Mouse (Mus musculus): ENCODE data around the gene Cacna1d.

The Cacna1d gene

DNA sequence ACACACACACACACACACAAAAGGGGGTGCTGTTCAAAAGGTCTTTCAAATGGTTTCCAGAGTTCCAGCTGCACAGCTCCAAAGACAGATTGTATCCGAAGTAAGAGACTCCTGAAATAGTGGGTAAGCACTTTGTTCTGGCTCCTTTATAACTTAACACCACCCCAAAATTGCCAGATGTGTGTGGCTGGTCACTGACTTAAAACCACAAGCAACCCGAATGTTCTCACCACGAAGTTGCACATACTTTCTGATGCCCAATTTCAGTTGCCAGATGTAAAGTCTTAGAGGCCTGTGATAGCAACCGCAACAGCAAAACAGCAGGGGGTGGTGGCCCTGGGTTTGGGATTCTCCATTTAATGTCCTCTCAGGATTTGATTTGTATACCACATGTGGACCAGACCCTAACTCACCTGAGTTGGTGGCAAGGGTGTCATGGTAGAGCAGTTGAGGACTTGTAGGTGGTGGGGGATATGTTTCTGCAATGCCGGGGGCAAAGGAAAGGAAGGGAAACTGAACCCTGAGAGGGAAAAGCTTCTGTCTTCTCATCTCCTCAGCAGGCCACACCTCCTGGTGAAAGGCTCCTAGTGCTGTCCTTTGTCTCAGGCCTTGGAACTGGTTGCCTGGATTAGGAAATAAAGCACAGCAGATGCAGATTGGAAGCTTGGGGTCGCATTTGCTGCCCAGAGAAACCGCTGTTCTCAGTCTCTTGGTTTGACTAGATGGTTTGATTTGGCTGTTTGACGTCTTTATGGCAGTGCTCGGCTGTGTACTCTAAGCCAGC, 471.3 kb downstream of the Cacna1d start:
- DNase-seq (ENCODE audit: low spot score) = no peak

GRCm38 (mm10) chr14:30019375-30019774, 471.9 kb downstream of the Cacna1d start:
- DNase-seq (ENCODE audit: low spot score) = no peak

DNA sequence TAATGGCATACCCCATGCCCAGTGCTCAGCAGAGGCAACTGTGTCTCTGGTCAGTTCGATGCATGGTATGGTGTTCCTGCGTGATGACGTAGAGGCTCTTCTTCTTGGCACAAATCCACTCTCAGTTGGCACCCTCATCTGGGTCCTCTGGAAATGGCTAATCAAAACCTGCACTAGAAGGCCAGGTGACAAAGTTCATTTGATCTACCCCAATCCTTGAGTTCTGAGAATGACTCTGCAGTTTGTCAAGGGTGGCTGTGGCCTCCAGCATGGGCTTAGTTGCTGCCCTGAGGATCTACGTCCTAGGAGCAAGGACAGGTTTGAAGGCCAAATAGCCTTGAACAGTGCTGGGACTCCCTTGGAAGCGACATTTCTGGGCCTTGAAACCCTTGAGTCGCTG, 472.4 kb downstream of the Cacna1d start:
- no peak for DNase-seq (ENCODE audit: low spot score)

- no peak for DNase-seq (ENCODE audit: low spot score)
Observed at GRCm38 (mm10) chr14:30018463-30018801, 472.8 kb downstream of the Cacna1d start.

- no peak for DNase-seq (ENCODE audit: low spot score)
Observed at GRCm38 (mm10) chr14:30017794-30018462, 473.3 kb downstream of the Cacna1d start.

- no peak for DNase-seq (ENCODE audit: low spot score)
Observed at GRCm38 (mm10) chr14:30016666-30017065, 474.6 kb downstream of the Cacna1d start.

- no peak for DNase-seq (ENCODE audit: low spot score)
Observed at GRCm38 (mm10) chr14:30015008-30015407, 476.2 kb downstream of the Cacna1d start.

- no peak for DNase-seq (ENCODE audit: low spot score)
Observed at GRCm38 (mm10) chr14:30014487-30014886, 476.8 kb downstream of the Cacna1d start.

DNA sequence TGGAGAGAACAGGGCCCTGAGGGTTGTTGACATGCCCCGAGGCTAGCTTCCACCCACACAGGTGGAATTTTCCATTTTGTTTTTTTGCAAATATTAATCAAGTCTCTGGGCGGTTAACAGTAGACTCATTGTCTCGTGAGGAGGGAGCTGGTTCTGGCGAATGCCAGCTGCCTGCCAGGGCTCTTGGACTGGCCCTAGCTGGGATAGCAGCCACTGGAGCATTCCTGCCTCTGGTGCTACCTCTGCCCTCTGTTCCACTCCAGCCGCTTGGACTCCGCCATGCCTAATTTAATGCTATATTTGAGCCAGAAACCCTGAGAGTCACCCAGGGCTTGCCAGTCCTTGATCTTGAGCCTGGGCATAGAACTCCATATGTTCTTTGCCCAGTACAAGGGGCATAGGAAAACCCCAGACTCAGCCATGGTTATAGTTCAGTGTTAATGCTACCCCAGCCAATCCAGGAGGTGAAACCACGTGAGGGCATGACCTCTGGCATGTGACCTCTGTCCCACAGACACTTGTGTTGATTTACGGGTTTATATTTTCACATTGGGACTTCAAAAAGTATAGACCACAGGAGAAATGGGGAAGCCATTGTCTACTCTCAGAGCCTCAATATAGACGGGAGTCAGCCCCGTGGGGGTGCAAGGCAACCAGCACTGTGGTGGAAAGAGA, 479.2 kb downstream of the Cacna1d start:
- no peak for DNase-seq (ENCODE audit: low spot score)

DNA sequence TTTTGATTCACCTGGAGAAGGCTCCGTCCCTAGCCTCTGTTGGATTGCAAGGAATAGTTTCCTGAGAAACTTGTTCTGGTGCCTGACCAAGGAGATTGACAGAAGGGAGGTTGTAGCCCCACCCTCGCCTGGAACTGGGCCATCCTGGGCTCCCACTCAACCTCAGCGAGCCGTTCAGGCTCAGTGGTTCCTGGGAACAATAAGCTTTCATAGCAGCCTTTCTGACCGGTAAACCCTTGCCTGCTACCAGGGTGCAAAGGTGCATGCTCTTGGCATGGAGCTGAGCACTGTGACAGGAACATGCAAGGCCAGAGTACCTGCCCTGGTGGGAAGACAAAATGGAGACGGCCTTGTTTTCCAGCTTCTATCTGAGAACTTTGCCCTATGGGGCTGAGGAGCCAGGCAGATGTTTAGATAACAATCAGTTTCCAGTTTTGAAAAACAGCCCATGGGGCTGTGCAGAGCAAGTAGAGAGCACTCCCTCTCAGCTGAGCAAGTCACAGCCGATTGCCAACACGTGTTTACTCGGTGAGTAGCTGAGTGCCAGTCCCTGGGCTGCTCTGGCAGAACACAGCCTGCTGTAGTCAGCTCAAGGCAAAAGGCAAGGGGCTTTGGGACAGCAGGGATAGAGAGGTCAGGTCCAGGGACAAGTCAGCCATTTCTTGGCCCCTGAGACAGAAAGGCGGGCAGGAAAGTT, 481.2 kb downstream of the Cacna1d start:
- DNase-seq (ENCODE audit: low spot score) = no peak

GRCm38 (mm10) chr14:30008733-30009575, 482.3 kb downstream of the Cacna1d start, which contains the start of the genes Il17rb and Chdh:
TSS of gene Il17rb (minus strand) at chr14:30008896.
TSS of gene Chdh (plus strand) at chr14:30009023.
- peak; percentile 58 for DNase-seq (ENCODE audit: low spot score)

GRCm38 (mm10) chr14:29999475-29999811, 491.8 kb downstream of the Cacna1d start:
- DNase-seq (ENCODE audit: low spot score) = no peak

DNA sequence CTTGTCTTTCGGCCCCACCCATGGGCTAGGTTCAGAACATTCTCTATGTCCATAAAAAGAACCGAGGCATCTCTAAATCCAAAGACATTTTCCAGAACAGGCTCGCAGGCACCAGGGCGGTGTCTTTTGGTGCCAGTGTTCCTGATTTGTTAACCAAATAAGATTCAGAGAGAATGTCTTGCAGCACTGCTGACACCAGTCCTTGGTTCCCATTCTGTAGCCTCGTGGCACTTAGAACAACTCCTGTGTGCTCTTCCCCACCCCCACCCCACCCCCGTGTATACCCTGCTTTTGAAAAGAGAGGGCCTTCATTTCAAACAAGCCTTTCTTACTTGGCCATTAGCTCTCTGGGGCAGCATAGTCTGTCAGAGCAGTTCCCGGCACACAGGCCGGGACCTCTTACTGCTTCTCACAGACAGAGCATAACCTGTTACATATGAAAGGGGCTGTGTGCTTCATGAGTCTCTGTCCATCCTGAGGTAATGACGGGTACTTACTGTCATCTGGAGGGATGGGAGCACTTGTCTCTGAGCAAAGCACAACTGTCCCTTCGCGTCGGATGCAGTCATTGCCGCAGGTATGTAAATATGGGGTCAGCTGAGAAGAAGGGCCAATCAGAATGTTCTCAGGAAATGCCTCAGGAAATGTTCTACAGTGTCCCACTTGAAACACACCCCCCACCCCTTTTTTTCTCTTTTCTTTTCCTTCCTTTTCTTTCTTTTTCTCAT, 492.3 kb downstream of the Cacna1d start:
- no peak for DNase-seq (ENCODE audit: low spot score)

DNA sequence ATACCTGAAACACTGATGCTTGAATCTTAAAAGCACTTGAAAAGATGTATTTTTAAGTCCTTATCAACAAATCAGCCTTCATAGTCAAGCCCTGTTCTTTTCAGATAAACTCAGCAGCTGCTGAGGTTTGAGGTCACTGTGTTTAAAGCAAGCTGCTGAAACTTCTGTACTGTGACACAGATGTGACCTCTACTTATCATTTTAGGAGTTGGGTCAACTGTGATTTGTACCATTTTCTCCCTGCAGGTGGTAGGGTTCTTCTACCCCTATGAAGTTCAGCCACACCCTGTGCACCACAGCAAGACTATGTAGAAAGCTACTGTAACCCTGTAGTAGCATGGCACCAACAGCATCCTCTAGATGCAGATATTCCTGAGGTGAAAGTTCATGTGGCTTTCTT, 493.9 kb downstream of the Cacna1d start:
- DNase-seq (ENCODE audit: low spot score) = no peak

- no peak for DNase-seq (ENCODE audit: low spot score)
Observed at GRCm38 (mm10) chr14:29996000-29996751, 495.1 kb downstream of the Cacna1d start.

GRCm38 (mm10) chr14:29994976-29995375, 496.3 kb downstream of the Cacna1d start:
- peak; percentile 70 for DNase-seq (ENCODE audit: low spot score)
